Mouse (Mus musculus): ENCODE data around the gene Ccdc194. TPM values are rescaled to one million over a fixed set of nuclear protein-coding genes. Genes with fewer than 3 reads are reported as not detected.

The Ccdc194 gene
- total RNA-seq, 2 experiments from 2014 or later, result not detected

Other genes with a start within 250 kb of the Ccdc194 start
- gene Use1, start 158.9 kb downstream of the Ccdc194 start, total RNA-seq (2015; ENCODE audit: low replicate concordance), result 35.2 and 37.4 TPM in 2 replicates
- gene Use1, start 158.9 kb downstream of the Ccdc194 start, total RNA-seq (2017; ENCODE audit: low replicate concordance), result 34.8 and 38.3 TPM in 2 replicates
- 2.1 and 4.0 TPM in 2 replicates for gene Ocel1, start 154.4 kb downstream of the Ccdc194 start, total RNA-seq (2015; ENCODE audit: low replicate concordance)
- 2.6 and 3.2 TPM in 2 replicates for gene Ocel1, start 154.4 kb downstream of the Ccdc194 start, total RNA-seq (2017; ENCODE audit: low replicate concordance)
- gene Nr2f6, start 143.8 kb downstream of the Ccdc194 start, total RNA-seq (2015; ENCODE audit: low replicate concordance), result 1.7 and 6.9 TPM in 2 replicates
- 0.42 and 0.94 TPM in 2 replicates for gene Nr2f6, start 143.8 kb downstream of the Ccdc194 start, total RNA-seq (2017; ENCODE audit: low replicate concordance)
- gene Ushbp1, start 129.9 kb downstream of the Ccdc194 start, total RNA-seq (2015; ENCODE audit: low replicate concordance), result not detected in 2 replicates
- gene Ushbp1, start 129.9 kb downstream of the Ccdc194 start, total RNA-seq (2017; ENCODE audit: low replicate concordance), result not detected in 2 replicates
- 31.9 and 60.8 TPM in 2 replicates for gene Babam1, start 128.8 kb downstream of the Ccdc194 start, total RNA-seq (2015; ENCODE audit: low replicate concordance)
- 29.0 and 35.2 TPM in 2 replicates for gene Babam1, start 128.8 kb downstream of the Ccdc194 start, total RNA-seq (2017; ENCODE audit: low replicate concordance)
- 8.2 and 10.8 TPM in 2 replicates for gene Ankle1, start 119.7 kb downstream of the Ccdc194 start, total RNA-seq (2015; ENCODE audit: low replicate concordance)
- 35.5 and 44.7 TPM in 2 replicates for gene Ankle1, start 119.7 kb downstream of the Ccdc194 start, total RNA-seq (2017; ENCODE audit: low replicate concordance)
- 0.58 and 0.63 TPM in 2 replicates for gene Abhd8, start 62.1 kb downstream of the Ccdc194 start, total RNA-seq (2015; ENCODE audit: low replicate concordance)
- gene Abhd8, start 62.1 kb downstream of the Ccdc194 start, total RNA-seq (2017; ENCODE audit: low replicate concordance), result 2.2 and 3.5 TPM in 2 replicates
- 1.9 and 20.9 TPM in 2 replicates for gene Mrpl34, start 60.8 kb downstream of the Ccdc194 start, total RNA-seq (2015; ENCODE audit: low replicate concordance)
- 6.0 and 12.1 TPM in 2 replicates for gene Mrpl34, start 60.8 kb downstream of the Ccdc194 start, total RNA-seq (2017; ENCODE audit: low replicate concordance)
- gene Dda1, start 56.5 kb downstream of the Ccdc194 start, total RNA-seq (2015; ENCODE audit: low replicate concordance), result 7.7 and 15.0 TPM in 2 replicates
- 5.7 and 7.9 TPM in 2 replicates for gene Dda1, start 56.5 kb downstream of the Ccdc194 start, total RNA-seq (2017; ENCODE audit: low replicate concordance)
- gene Ano8, start 39.7 kb downstream of the Ccdc194 start, total RNA-seq (2015; ENCODE audit: low replicate concordance), result 0.21 TPM in 1 of 2 replicates, not detected in the other
- 0.14 TPM in 1 of 2 replicates, not detected in the other for gene Ano8, start 39.7 kb downstream of the Ccdc194 start, total RNA-seq (2017; ENCODE audit: low replicate concordance)
- gene Gtpbp3, start 37.6 kb downstream of the Ccdc194 start, total RNA-seq (2015; ENCODE audit: low replicate concordance), result 0.58 and 3.1 TPM in 2 replicates
- gene Gtpbp3, start 37.6 kb downstream of the Ccdc194 start, total RNA-seq (2017; ENCODE audit: low replicate concordance), result 1.7 and 3.9 TPM in 2 replicates
- gene Plvap, start 14.0 kb downstream of the Ccdc194 start, total RNA-seq (2015; ENCODE audit: low replicate concordance), result 0.84 TPM in 1 of 2 replicates, not detected in the other
- 0.26 TPM in 1 of 2 replicates, not detected in the other for gene Plvap, start 14.0 kb downstream of the Ccdc194 start, total RNA-seq (2017; ENCODE audit: low replicate concordance)
- 5.6 and 7.7 TPM in 2 replicates for gene Bst2, start 11.7 kb upstream of the Ccdc194 start, total RNA-seq (2015; ENCODE audit: low replicate concordance)
- 8.2 and 10.1 TPM in 2 replicates for gene Bst2, start 11.7 kb upstream of the Ccdc194 start, total RNA-seq (2017; ENCODE audit: low replicate concordance)
- gene Mvb12a, start 17.2 kb upstream of the Ccdc194 start, total RNA-seq (2015; ENCODE audit: low replicate concordance), result 11.3 and 18.6 TPM in 2 replicates
- 5.0 and 9.1 TPM in 2 replicates for gene Mvb12a, start 17.2 kb upstream of the Ccdc194 start, total RNA-seq (2017; ENCODE audit: low replicate concordance)
- gene Tmem221, start 33.2 kb upstream of the Ccdc194 start, total RNA-seq (2015; ENCODE audit: low replicate concordance), result not detected in 2 replicates
- gene Tmem221, start 33.2 kb upstream of the Ccdc194 start, total RNA-seq (2017; ENCODE audit: low replicate concordance), result not detected in 2 replicates
- gene Nxnl1, start 40.9 kb upstream of the Ccdc194 start, total RNA-seq (2015; ENCODE audit: low replicate concordance), result not detected in 2 replicates
- not detected in 2 replicates for gene Nxnl1, start 40.9 kb upstream of the Ccdc194 start, total RNA-seq (2017; ENCODE audit: low replicate concordance)
- 0.42 and 1.2 TPM in 2 replicates for gene Slc27a1, start 43.2 kb upstream of the Ccdc194 start, total RNA-seq (2015; ENCODE audit: low replicate concordance)
- gene Slc27a1, start 43.2 kb upstream of the Ccdc194 start, total RNA-seq (2017; ENCODE audit: low replicate concordance), result 0.51 TPM in 1 of 2 replicates, not detected in the other
- gene Pgls, start 66.5 kb upstream of the Ccdc194 start, total RNA-seq (2015; ENCODE audit: low replicate concordance), result 24.0 and 27.4 TPM in 2 replicates
- gene Pgls, start 66.5 kb upstream of the Ccdc194 start, total RNA-seq (2017; ENCODE audit: low replicate concordance), result 13.5 and 23.2 TPM in 2 replicates
- gene Fam129c, start 71.9 kb upstream of the Ccdc194 start, total RNA-seq (2015; ENCODE audit: low replicate concordance), result not detected in 2 replicates
- gene Fam129c, start 71.9 kb upstream of the Ccdc194 start, total RNA-seq (2017; ENCODE audit: low replicate concordance), result not detected in 2 replicates
- gene Colgalt1, start 85.3 kb upstream of the Ccdc194 start, total RNA-seq (2015; ENCODE audit: low replicate concordance), result 9.8 and 19.9 TPM in 2 replicates
- 9.6 and 10.8 TPM in 2 replicates for gene Colgalt1, start 85.3 kb upstream of the Ccdc194 start, total RNA-seq (2017; ENCODE audit: low replicate concordance)
- gene Unc13a, start 146.0 kb upstream of the Ccdc194 start, total RNA-seq (2015; ENCODE audit: low replicate concordance), result not detected in 2 replicates
- gene Unc13a, start 146.0 kb upstream of the Ccdc194 start, total RNA-seq (2017; ENCODE audit: low replicate concordance), result 0.17 and 2.4 TPM in 2 replicates
- 1.2 and 1.9 TPM in 2 replicates for gene Jak3, start 150.6 kb upstream of the Ccdc194 start, total RNA-seq (2015; ENCODE audit: low replicate concordance)
- 0.43 and 1.4 TPM in 2 replicates for gene Jak3, start 150.6 kb upstream of the Ccdc194 start, total RNA-seq (2017; ENCODE audit: low replicate concordance)
- gene Insl3, start 163.5 kb upstream of the Ccdc194 start, total RNA-seq (2015; ENCODE audit: low replicate concordance), result 8.5 TPM in 1 of 2 replicates, not detected in the other
- not detected in 2 replicates for gene Insl3, start 163.5 kb upstream of the Ccdc194 start, total RNA-seq (2017; ENCODE audit: low replicate concordance)
- gene B3gnt3, start 176.1 kb upstream of the Ccdc194 start, total RNA-seq (2015; ENCODE audit: low replicate concordance), result 6.1 and 16.5 TPM in 2 replicates
- 11.2 and 12.9 TPM in 2 replicates for gene B3gnt3, start 176.1 kb upstream of the Ccdc194 start, total RNA-seq (2017; ENCODE audit: low replicate concordance)
- 20.2 and 26.5 TPM in 2 replicates for gene Fcho1, start 200.0 kb upstream of the Ccdc194 start, total RNA-seq (2015; ENCODE audit: low replicate concordance)
- 44.8 and 52.8 TPM in 2 replicates for gene Fcho1, start 200.0 kb upstream of the Ccdc194 start, total RNA-seq (2017; ENCODE audit: low replicate concordance)

All from erythroblast, adult 5-6 weeks (primary cell).